Mouse (Mus musculus): ENCODE data around the gene Zbtb17.

GRCm38 (mm10) chr4:141451251-141451650 is 6.8 kb downstream of the Zbtb17 start:
- TF ChIP-seq EP300 (IDR thresholded peaks at IDR 0.05; ENCODE audit: low read depth), result no peak
- no peak for TF ChIP-seq CTCF (IDR thresholded peaks at IDR 0.05; ENCODE audit: low read depth)
